Mouse (Mus musculus) urinary bladder, postnatal 10 days (tissue): ENCODE measurements around the gene Lypd6b.

Experiments used
- DNase-seq: peaks from one replicate; pipeline ENCODE4 v3.0.0; 2022; ENCODE audit warnings: low spot score

Gene Lypd6b

GRCm38 (mm10) chr2:49787376-49788050 lies at the start of gene Lypd6b:
Lypd6b (plus strand) TSS chr2:49787688.
- no peak for DNase-seq

- no peak for DNase-seq
Observed at GRCm38 (mm10) chr2:49739046-49739445, 48.4 kb upstream of the Lypd6b start.

GRCm38 (mm10) chr2:49741026-49741425 lies 46.5 kb upstream of the Lypd6b start:
- DNase-seq: no peak

- DNase-seq: no peak
Observed at GRCm38 (mm10) chr2:49741895-49742734, 45.4 kb upstream of the Lypd6b start.

DNA sequence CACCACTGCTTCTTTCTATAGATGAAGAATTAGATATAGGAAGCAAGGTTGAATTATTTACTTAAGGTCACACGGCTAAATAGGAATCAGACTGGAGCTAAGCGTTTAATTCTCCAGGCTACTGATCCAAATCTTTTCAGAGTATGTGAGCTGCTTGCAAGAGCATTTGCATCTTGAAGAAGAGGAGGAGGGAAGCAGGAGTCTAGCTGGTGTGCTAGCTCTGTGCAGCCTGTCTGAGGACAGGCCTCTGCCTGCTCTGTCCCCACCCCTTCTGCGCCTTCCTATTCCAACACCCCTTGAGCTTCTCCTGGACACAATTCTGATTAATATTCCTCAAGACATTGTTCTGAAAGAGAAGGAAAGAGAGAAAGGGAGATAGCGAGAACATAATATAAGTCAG lies 44.6 kb upstream of the Lypd6b start:
- DNase-seq: no peak

GRCm38 (mm10) chr2:49743775-49744174 lies 43.7 kb upstream of the Lypd6b start:
- DNase-seq: no peak

- no peak for DNase-seq
Observed at GRCm38 (mm10) chr2:49744251-49745093, 43.0 kb upstream of the Lypd6b start.

- DNase-seq: no peak
Observed at GRCm38 (mm10) chr2:49745094-49745781, 42.2 kb upstream of the Lypd6b start.

GRCm38 (mm10) chr2:49746947-49747346 lies 40.5 kb upstream of the Lypd6b start:
- DNase-seq: no peak

DNA sequence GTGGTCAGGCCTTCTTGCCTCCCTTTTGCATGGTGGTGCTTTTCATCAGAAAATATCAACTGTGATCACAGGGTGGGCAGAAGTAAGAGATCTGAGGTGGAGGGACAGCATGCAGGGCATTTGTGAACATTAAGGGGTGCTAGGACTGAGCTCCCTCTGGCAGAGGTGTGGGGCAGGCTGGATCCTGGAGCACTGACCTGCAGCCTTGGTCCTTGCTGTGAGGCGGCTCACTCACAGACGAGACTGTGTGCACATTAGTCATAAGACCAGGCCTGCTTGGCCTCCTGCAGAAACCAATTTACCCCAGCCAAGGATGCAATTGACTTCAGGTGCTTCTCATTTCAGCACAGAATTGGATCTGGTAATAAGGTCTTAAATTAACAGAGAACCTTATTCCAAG lies 39.8 kb upstream of the Lypd6b start:
- no peak for DNase-seq

DNA sequence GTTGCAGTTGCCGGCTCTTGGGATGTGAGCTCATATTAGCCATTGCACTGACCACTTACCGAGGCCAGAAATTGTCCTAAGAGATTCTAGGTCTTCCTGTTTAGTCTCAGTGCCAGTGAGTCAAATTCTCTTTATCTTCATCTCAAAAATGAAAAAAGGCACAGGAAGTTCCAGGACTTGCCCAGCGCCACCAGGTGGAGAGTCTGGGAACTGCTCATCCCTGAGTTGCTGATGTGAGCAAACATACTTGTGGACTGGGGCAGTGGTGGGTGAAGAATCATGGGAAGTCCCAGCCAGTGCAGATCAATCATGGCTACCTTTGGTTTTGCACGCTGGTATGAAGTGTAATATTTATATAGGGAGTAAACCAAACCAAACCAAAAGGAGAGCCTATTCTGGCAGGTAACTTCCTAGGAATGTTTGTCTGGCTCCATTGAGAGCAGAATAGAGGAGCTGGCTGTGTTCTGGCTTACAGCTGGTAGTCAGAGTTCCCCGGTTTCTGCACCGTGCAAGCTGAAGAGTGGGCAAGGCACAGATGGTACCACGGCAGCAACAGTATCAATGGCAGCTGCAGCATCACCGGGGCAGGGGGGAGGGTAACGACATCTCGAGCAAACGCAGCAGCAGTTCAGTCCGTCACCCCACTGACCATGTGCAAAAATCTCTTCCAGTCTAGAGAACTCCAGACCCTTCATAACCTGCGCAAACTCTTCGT lies 38.7 kb upstream of the Lypd6b start:
- DNase-seq: no peak

DNA sequence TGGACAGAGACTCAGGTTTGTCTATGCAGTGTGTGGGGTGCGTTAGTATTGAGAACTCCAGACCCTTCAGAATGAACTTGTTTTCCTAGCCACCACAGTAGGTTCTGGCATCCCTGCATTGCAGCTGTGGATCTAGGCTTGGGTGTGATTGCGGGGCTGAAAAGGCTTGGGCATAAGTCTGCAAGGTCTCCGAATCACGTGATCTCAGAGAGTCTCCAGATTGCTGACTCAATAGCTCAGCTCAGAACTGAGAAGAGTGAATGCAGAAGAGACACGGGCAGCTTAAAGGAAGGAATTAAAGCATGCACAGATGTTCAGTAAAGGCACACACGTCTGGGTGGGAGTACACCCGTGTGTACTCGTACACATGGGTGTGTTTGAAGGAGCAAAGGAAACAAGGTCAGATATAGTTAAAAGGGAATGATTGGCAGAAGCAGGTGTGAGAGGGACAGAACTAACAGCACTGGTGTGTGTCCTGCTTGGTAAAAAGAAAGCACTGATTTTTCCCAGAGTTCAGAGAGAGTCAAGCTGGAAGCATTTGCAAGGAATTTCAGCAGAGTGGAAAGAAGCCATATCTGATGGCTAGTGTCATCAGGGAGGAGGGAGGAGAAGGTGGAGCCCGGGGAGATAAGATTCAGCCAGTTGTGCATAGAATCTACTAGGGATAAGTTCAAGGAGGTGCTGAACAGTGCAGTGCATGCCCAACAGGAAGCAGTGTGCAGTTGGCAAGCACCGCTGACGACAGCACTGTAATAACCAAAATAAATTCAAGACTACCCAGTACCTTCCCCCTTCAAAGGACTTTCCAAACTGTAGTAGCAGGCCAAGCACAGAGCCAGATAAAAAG lies 37.5 kb upstream of the Lypd6b start:
- no peak for DNase-seq

- no peak for DNase-seq
Observed at GRCm38 (mm10) chr2:49751544-49752210, 35.8 kb upstream of the Lypd6b start.

DNA sequence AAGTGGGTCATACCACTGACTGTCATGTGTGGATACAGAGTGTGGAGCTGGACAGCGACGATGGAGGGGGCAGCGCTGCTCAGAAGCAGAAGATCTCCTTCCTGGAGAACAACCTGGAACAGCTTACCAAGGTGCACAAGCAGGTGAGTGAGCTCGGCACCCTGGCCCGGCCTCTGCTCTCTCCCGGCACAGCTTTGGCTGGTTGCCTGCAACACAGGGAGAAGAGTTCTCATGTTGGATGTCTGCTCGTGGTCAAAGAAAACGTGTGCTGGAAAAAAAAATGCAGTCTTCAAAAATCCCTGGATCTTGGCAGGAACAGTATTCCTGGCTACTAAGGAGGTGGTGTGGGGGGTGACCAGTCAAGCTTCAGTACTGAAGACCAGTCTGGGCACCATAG lies 35.3 kb upstream of the Lypd6b start:
- DNase-seq: no peak

- DNase-seq: no peak
Observed at GRCm38 (mm10) chr2:49753062-49753461, 34.4 kb upstream of the Lypd6b start.

DNA sequence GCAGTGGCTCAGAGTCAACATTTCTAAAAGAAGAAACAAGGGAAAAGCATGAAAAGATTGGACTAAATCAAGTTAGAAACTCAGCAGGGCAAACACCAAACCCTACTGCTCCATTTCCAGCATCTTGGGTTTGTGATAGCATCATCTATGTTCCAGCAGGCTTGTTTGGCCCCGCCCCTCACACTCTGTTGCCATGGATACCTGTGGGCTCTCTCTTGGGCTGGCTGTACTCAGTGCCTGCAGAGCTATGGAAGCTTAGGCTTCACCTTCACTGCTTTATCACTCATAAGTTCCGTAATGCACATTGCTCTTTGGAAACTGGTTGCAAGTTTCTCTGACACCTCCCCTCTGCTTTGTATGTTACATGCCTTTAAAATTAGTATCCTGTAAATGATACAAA lies 32.4 kb upstream of the Lypd6b start:
- DNase-seq: no peak

GRCm38 (mm10) chr2:49757616-49758015 lies 29.9 kb upstream of the Lypd6b start:
- no peak for DNase-seq

- DNase-seq: no peak
Observed at GRCm38 (mm10) chr2:49764331-49764946, 23.0 kb upstream of the Lypd6b start.

GRCm38 (mm10) chr2:49768916-49769315 lies 18.6 kb upstream of the Lypd6b start:
- DNase-seq: no peak
